Mouse (Mus musculus): ENCODE measurements around the gene E330014E10Rik.

- TF ChIP-seq CTCF (conservative IDR thresholded peaks at IDR 0.05; ENCODE audit: low read length) (no peak), NANOG (IDR thresholded peaks at IDR 0.05; ENCODE audit: borderline replicate concordance, low read length) (no peak), POU5F1 (IDR thresholded peaks at IDR 0.05; ENCODE audit: borderline replicate concordance, low read length) (no peak)
Measured at GRCm38 (mm10) chr5:95836580-95836979, 60.8 kb downstream of the E330014E10Rik start.
